Mouse (Mus musculus) gastrocnemius, adult 2 months (tissue): ENCODE results near the gene Tmed9. TPM values are rescaled to one million over a fixed set of nuclear protein-coding genes. Genes with fewer than 3 reads are reported as not detected.

Experiments used
- DNase-seq: peaks from one replicate; pipeline ENCODE4 v3.0.0; 2022
- H3K27ac ChIP-seq: fragments of 200-600 bp; 2 replicates; pipeline ENCODE4 v1.8.1; 2022; ENCODE audit warnings: mild to moderate bottlenecking
- H3K4me3 ChIP-seq: fragments of 200-600 bp; 2 replicates; pipeline ENCODE4 v1.8.1; 2022; ENCODE audit warnings: mild to moderate bottlenecking, moderate library complexity
- CTCF ChIP-seq: fragments of 200-600 bp; IDR thresholded peaks from 2 replicates; pipeline ENCODE4 v1.8.1; 2022; ENCODE audit warnings: antibody characterized with exemption, mild to moderate bottlenecking, moderate library complexity
- intact Hi-C: fragments of 180-260 bp; cut with DNase I; formaldehyde crosslinking; loops from one replicate; pipeline ENCODE4 v1.15.1; 2025
- long read RNA-seq, 2 experiments: library from polyadenylated mRNA; stranded (forward); transcript quantifications; one replicate each; pipeline ENCODE4 v2.0.0; 2021
- total RNA-seq, 2 experiments: library from RNA; stranded (reverse); gene quantifications; 2 replicates each; pipeline ENCODE4 v1.2.3; 2021

Gene Tmed9
- 10 to 100 TPM; 53.3 to 77.0 TPM for total RNA-seq
- long read RNA-seq, experiment 1, transcript Tmed9-201 (5 exons, 1,420 nt) = major isoform, 18 of 23 reads
- long read RNA-seq, experiment 1, partial matches to known transcripts = 5 of 23 reads
- long read RNA-seq, experiment 1, other reads (novel, unspliced or antisense) = 0 of 23 reads
- long read RNA-seq, experiment 2, transcript Tmed9-201 (5 exons, 1,420 nt) = major isoform, 12 of 21 reads
- long read RNA-seq, experiment 2, partial matches to known transcripts = 8 of 21 reads
- long read RNA-seq, experiment 2, other reads (novel, unspliced or antisense) = 1 of 21 reads

- intact Hi-C loops = loop anchor here (5.0 kb wide), 1 partner anchor 36 kb away; the partner anchor contains the start of gene Ddx41
- DNase-seq = no peak
- TF ChIP-seq CTCF = no peak
- H3K27ac ChIP-seq = no peak within 1 kb of the TSS
- no peak within 1 kb of the TSS for H3K4me3 ChIP-seq
These were observed at the start of gene Tmed9 for GRCm38 (mm10) chr13:55573432-55573831. TSS of gene Tmed9 (plus strand) at chr13:55573732.

GRCm38 (mm10) chr13:55523951-55524600, 49.5 kb upstream of the Tmed9 start:
- no peak for TF ChIP-seq CTCF
- intact Hi-C loops = no loop called here
- H3K4me3 ChIP-seq = no peak overlapping the region
- peak overlapping the region; percentile 74 for H3K27ac ChIP-seq
- DNase-seq = no peak

- no peak overlapping the region for H3K27ac ChIP-seq
- TF ChIP-seq CTCF = no peak
- intact Hi-C loops = no loop called here
- no peak for DNase-seq
- H3K4me3 ChIP-seq = no peak overlapping the region
These were observed 47.6 kb upstream of the Tmed9 start for GRCm38 (mm10) chr13:55525733-55526553.

- peak overlapping the region; percentile 57; the same call in 1 of the 2 replicates for H3K27ac ChIP-seq
- no peak overlapping the region for H3K4me3 ChIP-seq
- no peak for TF ChIP-seq CTCF
- intact Hi-C loops = no loop called here
- DNase-seq = no peak
These were observed 46.3 kb upstream of the Tmed9 start for GRCm38 (mm10) chr13:55527212-55527611.

GRCm38 (mm10) chr13:55527834-55528772, 45.4 kb upstream of the Tmed9 start:
- no peak for DNase-seq
- no peak for TF ChIP-seq CTCF
- Histone ChIP-seq H3K4me3 (peak overlapping the region; percentile 54), H3K27ac (peak overlapping the region; percentile 57)
- intact Hi-C loops = no loop called here

GRCm38 (mm10) chr13:55529198-55529915, 44.2 kb upstream of the Tmed9 start, which contains the start of gene Dok3:
TSS of gene Dok3 (minus strand) at chr13:55529296.
- DNase-seq = no peak
- peak within 1 kb of the TSS; percentile 54 for H3K4me3 ChIP-seq
- TF ChIP-seq CTCF = no peak
- H3K27ac ChIP-seq = peak within 1 kb of the TSS; percentile 57
- intact Hi-C loops = no loop called here

GRCm38 (mm10) chr13:55535191-55535590, 38.3 kb upstream of the Tmed9 start:
- H3K27ac ChIP-seq = no peak overlapping the region
- peak overlapping the region; percentile 95 for H3K4me3 ChIP-seq
- DNase-seq = no peak
- intact Hi-C loops = loop anchor here (5.0 kb wide), 1 partner anchor 37 kb away; the partner anchor contains the start of genes Fam193b and Tmed9
- TF ChIP-seq CTCF = no peak

GRCm38 (mm10) chr13:55535796-55536193, 37.7 kb upstream of the Tmed9 start:
- DNase-seq = no peak
- Histone ChIP-seq H3K4me3 (peak overlapping the region; percentile 95), H3K27ac (peak overlapping the region; percentile 87)
- no peak for TF ChIP-seq CTCF
- intact Hi-C loops = loop anchor here (5.0 kb wide), 1 partner anchor 37 kb away; the partner anchor contains the start of genes Fam193b and Tmed9

GRCm38 (mm10) chr13:55536194-55537175, 37.0 kb upstream of the Tmed9 start, which contains the start of gene Ddx41:
TSS of gene Ddx41 (minus strand) at chr13:55536658.
- peak within 1 kb of the TSS; percentile 87 for H3K27ac ChIP-seq
- DNase-seq = peak; percentile 98
- peak; percentile 94 for TF ChIP-seq CTCF
- intact Hi-C loops = loop anchor here (5.0 kb wide), 1 partner anchor 36 kb away; the partner anchor contains the start of genes Fam193b and Tmed9
- H3K4me3 ChIP-seq = peak within 1 kb of the TSS; percentile 95

GRCm38 (mm10) chr13:55540933-55541332, 32.6 kb upstream of the Tmed9 start:
- H3K4me3 ChIP-seq = no peak overlapping the region
- no peak for DNase-seq
- no peak overlapping the region for H3K27ac ChIP-seq
- peak; percentile 73 for TF ChIP-seq CTCF
- intact Hi-C loops = no loop called here
